Mouse (Mus musculus): ENCODE data around the gene Usp31.

The Usp31 gene

DNA sequence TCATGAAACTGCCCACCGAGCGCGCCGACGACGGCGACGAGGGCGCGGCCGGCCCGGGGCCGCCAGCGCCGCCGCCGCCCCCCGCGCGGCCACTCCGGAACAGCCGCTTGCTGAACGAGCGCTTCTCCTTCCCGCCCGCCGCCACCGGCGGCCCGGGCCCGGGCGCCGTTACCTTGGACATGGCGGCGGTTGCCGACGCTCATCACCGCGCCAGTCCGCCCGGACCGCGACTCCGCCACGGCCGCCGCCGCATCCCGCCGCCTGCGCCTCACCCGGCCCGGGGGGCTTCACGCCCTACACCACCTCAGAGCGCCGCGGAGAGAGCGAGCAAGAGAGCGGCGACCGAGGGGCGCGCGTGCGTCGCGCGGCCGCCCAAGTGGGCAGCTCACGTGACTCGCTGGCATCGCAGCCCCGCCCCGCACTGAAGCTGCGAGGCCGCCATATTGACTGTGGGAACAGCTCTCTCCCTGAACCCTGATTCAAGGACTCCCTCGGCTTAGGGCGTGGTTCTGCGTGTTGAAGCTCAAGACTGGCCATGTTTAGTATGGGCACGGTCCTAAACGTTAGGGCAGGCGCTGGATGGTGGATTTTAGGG is at the start of gene Usp31:
Gene Usp31, minus strand, starts transcription at position 181 of the 595 bp plus-strand sequence.
- in situ Hi-C loops (cut with MboI; ENCODE audit: low sequenced_read_pairs): no loop called here

- in situ Hi-C loops (cut with MboI; ENCODE audit: low sequenced_read_pairs): no loop called here
These were observed 47.7 kb upstream of the Usp31 start for GRCm38 (mm10) chr7:121754748-121755147.

DNA sequence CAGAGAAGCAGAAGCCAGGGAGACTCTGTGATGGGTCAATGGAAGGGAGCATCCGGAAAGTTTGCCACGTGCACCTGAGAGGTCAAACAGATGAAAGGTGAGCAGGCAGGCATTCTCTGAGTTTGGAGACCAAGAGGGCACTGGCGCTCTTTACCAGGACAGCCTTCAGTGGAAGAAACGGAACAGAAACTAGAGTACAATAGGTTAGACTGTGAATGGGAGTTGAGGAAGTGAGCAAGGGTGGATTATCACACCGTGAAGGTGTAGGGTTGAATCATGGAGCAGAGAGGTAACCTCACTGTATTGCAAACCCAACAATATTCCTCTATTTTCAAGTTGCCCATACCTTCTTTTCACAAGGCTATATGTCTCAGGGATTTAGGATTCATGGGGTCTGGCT is 43.2 kb upstream of the Usp31 start:
- in situ Hi-C loops (cut with MboI; ENCODE audit: low sequenced_read_pairs): no loop called here

DNA sequence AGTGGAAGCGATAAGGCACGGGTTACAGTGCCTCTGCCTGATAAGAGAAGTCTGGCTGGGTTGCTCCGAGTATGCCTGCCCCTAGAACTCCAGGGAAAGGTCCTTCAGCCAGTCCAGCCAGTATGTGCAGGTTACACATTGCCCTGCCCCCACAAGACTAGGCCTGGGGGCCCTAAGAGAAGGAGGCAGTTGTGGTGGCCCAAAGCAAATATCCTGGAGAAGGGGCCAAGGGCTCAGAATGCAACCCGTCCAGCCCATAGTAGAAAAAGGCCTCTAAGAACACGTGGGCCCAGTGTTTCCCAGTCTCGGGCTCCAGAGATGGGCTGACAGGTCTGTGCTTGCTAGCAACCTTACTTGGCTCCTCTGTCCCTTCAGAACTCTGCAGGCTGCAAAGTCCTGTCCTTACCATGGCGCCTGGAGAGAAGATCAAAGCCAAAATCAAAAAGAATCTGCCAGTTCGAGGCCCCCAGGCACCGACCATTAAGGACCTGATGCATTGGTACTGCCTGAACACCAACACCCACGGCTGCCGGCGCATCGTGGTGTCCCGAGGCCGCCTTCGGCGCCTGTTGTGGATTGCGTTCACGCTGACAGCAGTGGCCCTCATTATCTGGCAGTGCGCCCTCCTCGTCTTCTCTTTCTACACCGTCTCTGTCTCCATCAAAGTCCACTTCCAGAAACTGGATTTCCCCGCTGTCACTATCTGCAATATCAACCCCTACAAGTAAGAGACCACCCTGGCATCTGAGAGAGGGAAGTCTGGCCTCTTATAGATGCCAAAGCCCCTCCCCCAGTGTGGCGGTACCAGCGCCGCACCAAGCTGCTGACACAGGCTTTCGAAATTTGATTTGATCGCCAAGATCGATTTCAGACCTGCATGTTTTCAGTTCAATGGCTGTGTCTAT is 30.7 kb upstream of the Usp31 start:
- in situ Hi-C loops (cut with MboI; ENCODE audit: low sequenced_read_pairs): loop anchor here (10.0 kb wide), 1 partner anchor 227 kb away; no protein-coding TSS in a partner anchor

DNA sequence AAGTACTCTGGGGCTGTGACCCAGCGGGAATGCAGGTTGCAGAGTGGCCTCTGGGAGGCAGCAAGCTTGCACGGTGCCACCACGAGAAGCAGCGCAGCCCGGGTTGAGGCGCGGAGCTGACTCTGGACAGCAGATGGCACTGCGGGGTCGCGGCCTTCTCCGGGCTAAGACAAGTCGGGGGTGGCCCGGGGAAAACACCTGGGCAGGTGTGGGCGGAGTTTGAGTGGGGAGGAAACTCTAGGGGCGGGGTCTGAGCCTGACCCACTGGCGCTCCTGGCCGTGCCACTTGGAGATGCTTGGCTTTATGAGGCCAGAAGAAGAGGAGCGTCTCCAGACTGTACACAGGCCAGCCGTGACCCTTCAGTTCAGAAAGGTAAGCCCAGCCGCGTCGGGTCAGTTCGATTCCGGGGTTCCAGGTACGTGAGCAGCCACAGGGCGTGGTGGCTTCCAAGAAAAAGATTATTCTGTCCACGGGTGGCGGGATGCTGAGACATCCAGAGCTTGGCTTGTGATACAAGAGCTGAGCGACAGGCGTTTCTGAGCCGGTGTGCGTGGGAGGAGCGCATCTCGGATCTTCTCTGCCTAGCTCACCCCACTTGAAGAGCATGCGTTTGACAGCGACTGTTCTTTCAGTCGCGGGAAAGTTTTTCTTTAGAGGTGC is 27.2 kb upstream of the Usp31 start, which contains the start of gene Scnn1g:
Gene Scnn1g, plus strand, starts transcription at position 309 of the 661 bp plus-strand sequence.
- in situ Hi-C loops (cut with MboI; ENCODE audit: low sequenced_read_pairs): loop anchor here (10.0 kb wide), 1 partner anchor 230 kb away; no protein-coding TSS in a partner anchor

GRCm38 (mm10) chr7:121730225-121730624 is 23.2 kb upstream of the Usp31 start:
- in situ Hi-C loops (cut with MboI; ENCODE audit: low sequenced_read_pairs): loop anchor here (10.0 kb wide), 1 partner anchor 235 kb away; no protein-coding TSS in a partner anchor

DNA sequence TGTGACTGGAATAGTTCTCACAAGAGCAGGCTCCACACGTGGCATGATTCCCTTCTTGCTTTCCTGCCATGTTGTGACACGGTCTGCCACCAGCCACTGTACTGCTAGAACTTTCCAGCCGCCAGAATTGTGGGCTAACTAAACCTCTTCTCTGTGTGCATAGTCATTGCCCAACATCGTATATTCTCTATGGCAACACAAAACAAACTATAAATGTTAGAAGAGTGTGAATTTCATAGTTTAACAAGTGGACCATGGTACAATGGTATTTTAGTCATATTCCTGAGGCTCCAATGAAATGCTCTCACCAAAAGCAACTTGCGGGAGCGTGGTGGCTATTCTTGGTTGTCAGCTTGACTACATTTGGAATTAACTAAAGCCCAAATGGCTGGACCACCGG is 10.0 kb upstream of the Usp31 start:
- in situ Hi-C loops (cut with MboI; ENCODE audit: low sequenced_read_pairs): no loop called here

- in situ Hi-C loops (cut with MboI; ENCODE audit: low sequenced_read_pairs): no loop called here
These were observed 4.1 kb upstream of the Usp31 start for GRCm38 (mm10) chr7:121711171-121711570.

GRCm38 (mm10) chr7:121706411-121707072 is 511 bp downstream of the Usp31 start:
- in situ Hi-C loops (cut with MboI; ENCODE audit: low sequenced_read_pairs): no loop called here

GRCm38 (mm10) chr7:121705051-121705450 is 2.0 kb downstream of the Usp31 start:
- in situ Hi-C loops (cut with MboI; ENCODE audit: low sequenced_read_pairs): no loop called here

GRCm38 (mm10) chr7:121701983-121702382 is 5.1 kb downstream of the Usp31 start:
- in situ Hi-C loops (cut with MboI; ENCODE audit: low sequenced_read_pairs): no loop called here

GRCm38 (mm10) chr7:121700480-121700879 is 6.6 kb downstream of the Usp31 start:
- in situ Hi-C loops (cut with MboI; ENCODE audit: low sequenced_read_pairs): no loop called here

DNA sequence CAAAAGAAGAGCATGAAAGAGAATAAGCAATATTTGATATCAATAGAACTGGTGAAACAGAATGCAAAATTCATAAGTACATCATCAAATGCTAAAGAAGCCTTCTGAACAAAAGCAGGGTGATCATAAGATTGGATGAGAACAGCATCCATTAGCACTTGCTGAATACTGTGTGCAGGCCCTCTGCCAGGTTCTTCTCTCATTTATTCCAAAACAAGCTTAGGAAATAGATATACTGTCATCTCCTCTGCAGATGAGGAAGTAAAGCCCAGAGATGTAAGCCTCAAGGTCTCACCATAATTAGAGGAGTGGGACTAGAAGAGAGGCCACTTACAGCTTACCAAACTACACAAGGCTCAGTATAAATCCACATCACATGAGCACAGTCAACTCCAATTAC is 7.8 kb downstream of the Usp31 start:
- in situ Hi-C loops (cut with MboI; ENCODE audit: low sequenced_read_pairs): no loop called here

DNA sequence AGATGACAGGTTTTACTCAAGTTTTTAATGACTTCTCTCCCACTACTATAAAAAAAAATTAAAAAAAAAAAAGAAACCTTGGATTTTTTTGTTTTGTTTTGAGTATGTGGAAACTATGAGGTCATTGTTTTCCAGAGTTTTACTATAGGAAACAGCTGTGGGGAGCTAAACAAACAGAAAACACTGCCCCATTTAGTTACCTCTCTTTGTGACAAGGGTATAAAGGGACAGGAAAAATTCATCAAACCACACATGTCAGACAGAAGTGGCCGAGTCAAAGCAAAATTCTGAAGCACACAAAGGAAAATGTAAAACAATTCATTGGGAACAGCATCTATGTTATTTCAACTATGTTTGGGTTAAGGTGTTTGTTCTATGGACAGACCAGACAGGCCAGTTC is 9.5 kb downstream of the Usp31 start:
- in situ Hi-C loops (cut with MboI; ENCODE audit: low sequenced_read_pairs): no loop called here

- in situ Hi-C loops (cut with MboI; ENCODE audit: low sequenced_read_pairs): no loop called here
These were observed 9.9 kb downstream of the Usp31 start for GRCm38 (mm10) chr7:121697170-121697569.

GRCm38 (mm10) chr7:121691803-121692202 is 15.2 kb downstream of the Usp31 start:
- in situ Hi-C loops (cut with MboI; ENCODE audit: low sequenced_read_pairs): no loop called here

DNA sequence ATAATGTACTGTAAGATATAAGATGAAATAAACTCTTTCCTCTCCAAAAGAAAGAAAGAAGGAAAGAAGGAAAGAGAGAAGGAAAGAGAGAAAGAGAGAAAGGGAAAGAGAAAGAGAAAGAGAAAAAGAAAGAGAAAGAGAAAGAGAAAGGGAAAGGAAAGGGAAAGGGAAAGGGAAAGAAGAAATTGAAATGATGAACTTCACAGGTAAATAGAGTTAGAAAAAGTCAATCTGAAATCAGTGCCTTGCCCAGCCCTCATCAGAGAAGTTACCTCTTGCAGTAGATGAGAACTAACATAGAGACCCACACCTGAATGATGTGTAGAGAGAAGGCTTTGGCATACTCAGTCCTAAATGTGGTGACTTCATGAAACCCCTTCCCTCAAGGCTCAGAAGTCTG is 17.7 kb downstream of the Usp31 start:
- in situ Hi-C loops (cut with MboI; ENCODE audit: low sequenced_read_pairs): no loop called here

GRCm38 (mm10) chr7:121685140-121685984 is 21.7 kb downstream of the Usp31 start:
- in situ Hi-C loops (cut with MboI; ENCODE audit: low sequenced_read_pairs): no loop called here

GRCm38 (mm10) chr7:121681191-121681590 is 25.9 kb downstream of the Usp31 start:
- in situ Hi-C loops (cut with MboI; ENCODE audit: low sequenced_read_pairs): no loop called here

Measured in CH12F3 (cell line).